Mouse (Mus musculus): Measurements from ENCODE around the gene Vmn1r231. TPM values are rescaled to one million over a fixed set of nuclear protein-coding genes. Genes with fewer than 3 reads are reported as not detected.

The Vmn1r231 gene
- total RNA-seq (2021), result not detected in 2 replicates
- long read RNA-seq, result 0 reads

- DNase-seq, result no peak
Measured at GRCm38 (mm10) chr17:20904991-20905390, at the start of gene Vmn1r231. Gene Vmn1r231, minus strand, starts transcription at chr17:20905091.

GRCm38 (mm10) chr17:20946636-20947035 is 41.7 kb upstream of the Vmn1r231 start:
- no peak for DNase-seq

GRCm38 (mm10) chr17:20946026-20946565 is 41.2 kb upstream of the Vmn1r231 start:
- DNase-seq, result no peak

- DNase-seq, result peak; percentile 97
Measured at GRCm38 (mm10) chr17:20944985-20945891, 40.3 kb upstream of the Vmn1r231 start, which contains the start of gene Ppp2r1a. Gene Ppp2r1a, plus strand, starts transcription at chr17:20945311.

GRCm38 (mm10) chr17:20944226-20944625 is 39.3 kb upstream of the Vmn1r231 start:
- DNase-seq, result no peak

GRCm38 (mm10) chr17:20919614-20920013 is 14.7 kb upstream of the Vmn1r231 start, which contains the start of gene Vmn1r232:
Gene Vmn1r232, minus strand, starts transcription at chr17:20919714.
- DNase-seq, result no peak

GRCm38 (mm10) chr17:20840144-20840543 is 64.7 kb downstream of the Vmn1r231 start, which contains the start of gene Vmn1r230:
Gene Vmn1r230, plus strand, starts transcription at chr17:20840444.
- no peak for DNase-seq

Other genes starting within 250 kb of the Vmn1r231 start
- not detected in 2 replicates for gene Vmn1r226, start 222.2 kb downstream of the Vmn1r231 start, total RNA-seq (2021)
- gene Vmn1r227, start 175.2 kb downstream of the Vmn1r231 start, total RNA-seq (2021), result not detected in 2 replicates
- not detected in 2 replicates for gene Vmn1r228, start 118.9 kb downstream of the Vmn1r231 start, total RNA-seq (2021)
- gene Vmn1r229, start 93.5 kb downstream of the Vmn1r231 start, total RNA-seq (2021), result not detected in 2 replicates
- gene Vmn1r230, start 64.6 kb downstream of the Vmn1r231 start, total RNA-seq (2021), result not detected in 2 replicates
- gene Vmn1r232, start 14.6 kb upstream of the Vmn1r231 start, total RNA-seq (2021), result not detected in 2 replicates
- gene Ppp2r1a, start 40.2 kb upstream of the Vmn1r231 start, total RNA-seq (2021), result 331 and 379 TPM in 2 replicates
- gene Vmn1r233, start 91.4 kb upstream of the Vmn1r231 start, total RNA-seq (2021), result not detected in 2 replicates
- 23.6 TPM in 2 replicates for gene Zfp160, start 103.8 kb upstream of the Vmn1r231 start, total RNA-seq (2021)

Measured in adrenal gland, postnatal 25 days (tissue).